14 mouse cellular contexts compared by ENCODE assay signal in the genomic region with DNA sequence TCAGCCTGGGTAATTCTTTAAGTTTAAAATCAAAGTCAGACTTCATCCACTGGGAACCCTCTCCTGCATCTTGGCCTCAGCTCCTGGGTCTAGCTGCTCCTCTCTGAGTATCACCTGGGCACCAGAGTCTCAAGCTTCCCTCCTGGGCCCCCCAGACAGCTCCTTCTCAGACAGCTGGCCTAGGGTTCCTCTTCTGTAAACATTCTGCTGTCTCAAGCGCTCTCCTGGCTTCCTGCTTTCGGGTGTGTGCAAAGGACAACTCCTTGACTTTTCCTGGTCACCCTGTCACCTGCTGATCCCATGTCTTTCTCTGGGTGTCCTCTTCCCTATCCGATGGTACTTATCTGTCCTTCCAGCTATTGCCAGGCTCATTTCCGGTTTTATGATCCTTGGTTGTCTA.
"Had no signal": no experiment of that assay in that cellular context is flagged by ENCODE, and none has a peak within 500 bp of the region (broad histone marks: within the 10 kb centered on the region; RNA-seq: fewer than 3 reads in every experiment).

No protein-coding gene starts in this region.

- H3K27me3 ChIP-seq: midbrain, embryonic 13.5 days; midbrain, embryonic 15.5 days; neural tube, embryonic 12.5 days had no signal

- H3K4me3 ChIP-seq: megakaryocyte, embryonic 14.5 days; midbrain, embryonic 13.5 days; midbrain, embryonic 15.5 days; neural tube, embryonic 12.5 days had no signal

- H3K36me3 ChIP-seq: midbrain, embryonic 13.5 days; midbrain, embryonic 15.5 days; neural tube, embryonic 12.5 days had no signal

- H3K4me2 ChIP-seq: lung, embryonic 14.5 days; midbrain, embryonic 11.5 days; midbrain, embryonic 13.5 days; midbrain, embryonic 15.5 days; neural tube, embryonic 12.5 days had no signal

- H3K4me1 ChIP-seq: megakaryocyte, embryonic 14.5 days had no signal

- H3K27ac ChIP-seq: midbrain, embryonic 13.5 days; midbrain, embryonic 15.5 days; neural tube, embryonic 12.5 days had no signal

- ATAC-seq: midbrain, embryonic 13.5 days; midbrain, embryonic 15.5 days had no signal

- H3K9me3 ChIP-seq: midbrain, embryonic 13.5 days; midbrain, embryonic 15.5 days; neural tube, embryonic 12.5 days had no signal

- H3K9ac ChIP-seq: lung, embryonic 14.5 days; midbrain, embryonic 13.5 days; midbrain, embryonic 15.5 days; neural tube, embryonic 12.5 days had no signal

- DNase-seq: lung, adult 18-20 months; lung, embryonic 14.5 days; lung, postnatal 10 days; lung, postnatal 4 days; right cerebral cortex, postnatal 14 days; spleen, adult 18-20 months; thymus, adult 18-20 months; thymus, postnatal 14 days; thymus, postnatal 36 days had no signal
